Mouse (Mus musculus) frontal cortex, postnatal 36 days (tissue): ENCODE measurements around the gene Dnajb14.
"Not testable (repeated sequence)": the region's sequence is repeated elsewhere in the genome, so short reads cannot be mapped to it uniquely, and the experiment has no call there.

Experiments
- DNase-seq, 2 experiments: peaks; one replicate each; pipeline ENCODE4 v3.0.0; 2022; ENCODE audit warnings: low spot score in 2 of 2

Gene Dnajb14

GRCm38 (mm10) chr3:137917694-137918171, 50.3 kb downstream of the Dnajb14 start:
- no peak for DNase-seq

DNA sequence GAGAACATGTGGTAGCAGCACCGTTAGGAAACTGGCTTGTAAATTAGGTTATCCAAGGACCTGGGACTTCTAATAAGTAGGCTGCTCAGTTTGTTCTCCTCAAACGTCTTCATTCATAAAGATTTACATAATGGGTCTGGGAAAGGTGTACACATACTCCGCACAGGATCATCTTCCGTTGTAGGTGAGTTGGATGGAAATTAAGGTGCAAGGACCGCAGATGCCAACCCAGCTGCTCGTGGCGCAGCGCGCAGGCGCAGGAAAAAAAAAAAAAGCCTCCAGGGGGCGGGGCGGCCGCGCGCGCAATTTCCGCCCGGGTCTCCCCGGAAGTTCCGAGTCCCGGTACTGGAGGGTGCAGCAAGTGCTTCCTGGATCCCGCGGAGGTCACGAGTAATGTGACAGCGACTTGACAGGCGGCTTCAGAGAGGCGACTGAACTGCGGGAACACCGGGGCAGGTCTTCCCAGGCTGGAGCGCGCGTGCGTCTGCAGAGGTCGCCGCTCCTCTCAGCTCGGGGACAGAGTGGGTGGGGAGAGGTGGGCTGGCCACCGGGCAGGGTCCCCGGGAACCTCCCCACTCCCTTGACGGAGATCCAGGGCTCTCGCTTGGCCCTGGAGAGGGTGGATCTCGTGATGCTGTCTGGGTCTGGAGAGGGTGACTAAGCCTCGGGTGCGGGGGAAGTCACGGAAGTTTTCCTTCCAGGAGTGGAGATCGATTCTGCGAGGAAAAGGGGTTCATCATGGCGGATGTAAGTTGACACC, 50.9 kb downstream of the Dnajb14 start, which contains the start of gene Lamtor3:
Gene Lamtor3 (plus strand): TSS at position 335 of the 760 bp plus-strand sequence.
- DNase-seq: peak; percentile 83 to 86

GRCm38 (mm10) chr3:137918932-137919311, 51.4 kb downstream of the Dnajb14 start:
- peak; percentile 13 to 36 for DNase-seq

DNA sequence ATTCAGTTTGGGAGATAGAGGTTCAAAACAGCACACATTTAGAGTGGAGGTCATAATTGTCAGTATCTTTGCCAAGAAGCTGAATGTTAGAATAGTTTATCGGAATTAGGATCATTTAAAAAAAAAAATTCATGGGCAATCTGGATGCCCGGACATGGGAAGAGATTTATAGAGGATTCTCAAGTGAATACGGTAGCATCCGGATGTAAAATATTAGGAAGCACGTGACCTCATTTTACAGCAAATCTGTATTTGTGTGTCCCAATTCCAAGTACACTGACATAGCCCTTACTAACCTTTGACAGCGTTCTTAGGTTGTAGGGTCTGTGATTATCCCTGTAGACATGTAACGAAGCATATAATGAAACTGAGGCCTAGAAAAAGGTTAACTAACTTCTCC, 51.9 kb downstream of the Dnajb14 start:
- no peak for DNase-seq

- no peak for DNase-seq
These were observed 53.1 kb downstream of the Dnajb14 start for GRCm38 (mm10) chr3:137920594-137920993.

GRCm38 (mm10) chr3:137927010-137927409, 59.5 kb downstream of the Dnajb14 start:
- DNase-seq: no peak

- no peak for DNase-seq
These were observed 62.5 kb downstream of the Dnajb14 start for GRCm38 (mm10) chr3:137929940-137930339.

DNA sequence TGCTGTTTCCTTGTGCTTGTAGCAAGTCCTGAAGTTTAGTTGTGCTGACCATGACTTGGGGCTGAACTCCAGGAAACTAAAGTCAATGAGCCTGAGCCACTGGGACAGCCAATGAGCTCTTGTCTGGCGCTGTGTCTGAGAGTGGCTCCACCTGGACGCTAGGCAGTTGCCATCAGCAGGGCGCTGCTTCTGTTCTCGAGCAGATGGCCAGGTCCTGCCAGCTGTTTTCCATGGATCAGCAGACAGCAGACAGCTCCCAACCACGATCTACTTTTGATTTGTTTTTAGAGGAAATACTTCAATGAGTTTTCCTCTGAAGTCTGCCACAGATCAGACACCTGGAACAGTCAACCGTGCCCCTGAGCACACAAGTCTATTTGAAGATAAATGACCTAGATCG, 65.3 kb downstream of the Dnajb14 start:
- no peak for DNase-seq

DNA sequence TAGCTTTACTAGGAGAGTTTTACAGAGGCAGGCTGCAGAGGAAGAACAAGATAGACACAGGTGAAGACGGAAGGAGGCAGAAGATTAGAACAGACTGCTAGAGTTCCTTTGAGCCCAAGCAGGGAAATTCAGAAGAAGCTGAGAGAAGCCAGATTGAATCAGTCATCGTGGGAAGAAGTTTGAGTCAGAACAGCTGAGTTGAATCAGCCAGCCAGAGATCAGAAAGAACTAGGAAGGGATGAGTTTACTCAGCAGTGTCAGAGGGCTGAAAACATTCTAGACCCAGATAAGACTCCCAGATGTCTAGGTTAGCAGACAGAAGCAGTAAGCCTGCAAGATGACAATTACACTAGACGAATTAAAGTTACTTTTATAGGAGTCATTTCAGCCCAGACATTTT, 66.5 kb downstream of the Dnajb14 start:
- DNase-seq: no peak

DNA sequence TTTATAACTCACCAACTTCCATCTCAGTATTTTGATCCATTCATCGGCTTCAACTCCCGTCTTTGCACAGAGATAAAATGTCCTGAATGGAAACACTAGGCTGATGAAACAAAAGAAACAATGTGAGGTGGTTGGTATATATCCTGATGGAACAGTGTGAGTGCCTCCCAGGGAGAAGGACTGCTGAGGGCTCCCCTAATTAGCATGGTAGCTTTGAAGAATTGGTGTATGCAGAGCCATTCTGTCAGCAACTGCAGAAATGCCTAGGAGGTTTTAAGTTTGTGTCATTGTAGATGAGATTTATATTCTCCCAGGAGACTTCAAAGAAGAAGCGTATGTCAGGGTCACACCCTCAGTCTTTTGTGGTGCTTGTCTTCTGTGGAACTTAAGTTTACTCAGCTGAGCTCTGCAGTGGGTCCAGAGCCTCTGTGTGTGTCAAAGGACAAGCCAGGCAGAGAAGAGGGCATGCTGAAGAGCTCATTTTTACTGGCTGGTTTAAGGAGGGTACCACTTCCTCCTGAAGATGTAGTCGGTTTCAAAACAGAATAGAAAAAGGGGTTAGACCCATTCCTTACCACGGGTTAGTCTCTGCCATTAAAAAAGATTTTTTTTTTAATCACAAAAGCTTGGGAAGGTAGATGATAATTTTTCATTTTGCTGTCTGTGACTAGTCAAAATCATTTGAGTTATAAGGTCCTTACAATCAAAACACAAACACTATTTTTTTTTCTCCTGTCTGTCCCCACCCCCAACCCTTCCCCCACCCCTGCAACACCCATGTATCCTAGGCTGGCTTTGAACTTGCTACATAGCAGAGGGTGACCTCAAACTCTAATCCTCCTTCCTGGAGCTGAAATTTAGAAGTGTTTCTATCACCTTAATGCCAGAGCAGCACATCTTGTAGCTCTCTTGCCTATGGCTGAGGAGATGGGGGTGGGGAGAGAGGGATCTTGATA, 68.4 kb downstream of the Dnajb14 start:
- no peak for DNase-seq

- no peak for DNase-seq
These were observed 69.1 kb downstream of the Dnajb14 start for GRCm38 (mm10) chr3:137936541-137936940.

GRCm38 (mm10) chr3:137938608-137939007, 71.1 kb downstream of the Dnajb14 start:
- DNase-seq: peak in 1 of 2 experiments; percentile 40

DNA sequence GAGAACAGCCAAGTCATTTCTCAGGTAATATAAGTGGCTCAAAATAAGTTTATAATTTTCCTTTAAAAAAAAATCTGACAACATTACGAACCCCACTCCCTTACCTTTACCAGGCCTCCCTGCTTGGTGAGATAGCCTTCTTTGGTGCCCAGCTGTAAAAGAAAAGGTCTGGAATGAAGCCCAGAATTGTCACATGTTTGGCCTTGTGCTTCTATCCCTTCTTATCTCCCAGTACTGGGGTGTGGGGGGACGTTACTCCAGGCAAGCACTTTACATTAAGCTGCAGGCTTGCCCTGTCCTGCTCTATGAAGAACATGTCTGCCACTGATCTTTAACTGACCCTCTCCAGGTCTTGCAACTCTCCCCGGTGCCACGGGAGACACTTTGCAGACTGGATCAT, 73.3 kb downstream of the Dnajb14 start:
- DNase-seq: no peak

DNA sequence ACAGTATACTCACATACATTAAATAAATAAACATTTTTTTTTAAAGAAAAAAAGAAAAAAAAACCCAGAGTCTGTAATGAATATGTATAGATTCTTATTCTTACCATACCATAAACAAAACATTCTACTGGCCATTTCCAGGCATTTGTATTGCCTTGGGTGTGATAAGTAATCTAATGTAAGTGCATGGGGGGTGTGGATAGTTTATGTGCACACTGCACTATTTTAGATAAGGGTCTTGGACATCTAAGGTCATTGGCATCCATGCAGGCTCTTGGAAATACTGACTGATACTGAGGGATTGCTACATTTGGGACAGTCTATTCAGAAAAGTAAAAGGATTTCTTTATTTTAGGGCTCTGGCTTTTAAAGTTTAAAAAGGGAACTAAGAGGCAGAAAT, 74.1 kb downstream of the Dnajb14 start:
- DNase-seq: no peak

DNA sequence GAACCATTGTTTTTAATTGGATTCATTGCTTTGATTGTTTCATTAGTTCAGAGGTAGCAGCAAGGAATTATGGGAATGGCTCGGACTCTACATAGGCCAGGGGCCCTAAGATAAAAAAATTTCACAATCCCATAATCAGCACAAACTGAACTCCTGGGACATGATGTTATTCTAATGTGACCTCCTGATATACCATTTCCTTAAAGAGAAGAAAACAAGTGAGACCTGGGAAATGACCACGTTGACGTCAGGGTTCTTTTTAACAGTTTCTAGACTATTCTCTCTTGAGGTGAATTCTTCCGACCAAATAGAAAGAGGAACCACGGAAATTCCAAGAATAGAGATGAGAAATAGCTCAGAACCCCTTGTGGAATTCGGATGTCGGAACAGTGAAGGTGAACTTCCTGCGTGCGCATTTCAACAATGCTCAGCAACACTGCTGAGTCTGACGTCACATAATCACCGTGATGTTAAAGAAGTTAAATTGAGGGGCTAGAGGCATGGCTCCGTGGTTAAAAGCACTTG, 74.7 kb downstream of the Dnajb14 start:
- DNase-seq: no peak

- DNase-seq: no peak
These were observed 76.3 kb downstream of the Dnajb14 start for GRCm38 (mm10) chr3:137943737-137944154.

DNA sequence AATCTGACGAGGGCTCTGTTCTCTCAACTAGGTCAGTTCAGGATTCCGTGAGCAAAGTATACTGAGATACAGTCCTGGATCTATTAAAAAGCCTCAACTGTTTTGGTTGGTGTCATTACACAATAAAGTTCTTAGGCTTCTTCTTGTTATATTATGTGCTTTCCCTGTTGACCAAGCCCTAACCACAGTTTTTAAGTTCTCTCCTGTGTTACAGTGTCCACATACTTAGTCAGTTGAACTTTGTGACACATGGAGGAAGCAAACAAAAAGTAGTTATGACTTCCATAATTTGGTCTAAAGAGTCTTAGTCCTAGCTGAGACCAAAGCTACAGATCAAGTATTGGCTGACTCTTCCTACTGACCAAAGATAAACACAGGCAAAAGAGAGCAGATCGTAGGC, 79.4 kb downstream of the Dnajb14 start:
- DNase-seq: no peak

DNA sequence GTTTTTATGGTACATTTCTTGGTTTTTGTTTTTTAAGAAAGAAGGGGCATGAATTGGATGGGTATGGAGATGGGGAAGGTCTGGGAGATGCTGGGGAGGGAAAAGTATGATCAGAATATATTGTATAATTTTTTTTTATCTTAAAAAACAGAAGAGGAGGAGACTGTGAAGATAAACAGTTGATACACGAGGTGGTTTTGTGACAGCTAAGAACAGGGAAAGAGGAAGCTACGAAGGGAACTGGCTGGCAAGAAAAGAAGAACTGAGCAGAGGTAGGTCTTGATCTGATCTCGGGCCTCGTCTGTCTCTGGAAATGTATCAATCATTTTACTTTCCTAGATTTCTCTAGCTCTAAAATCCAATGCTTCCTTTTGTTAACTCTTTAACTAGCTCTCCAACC, 80.0 kb downstream of the Dnajb14 start:
- no peak for DNase-seq

- no peak for DNase-seq
These were observed 82.9 kb downstream of the Dnajb14 start for GRCm38 (mm10) chr3:137950191-137950885.

GRCm38 (mm10) chr3:137951302-137951701, 83.8 kb downstream of the Dnajb14 start:
- not testable (repeated sequence) for DNase-seq

DNA sequence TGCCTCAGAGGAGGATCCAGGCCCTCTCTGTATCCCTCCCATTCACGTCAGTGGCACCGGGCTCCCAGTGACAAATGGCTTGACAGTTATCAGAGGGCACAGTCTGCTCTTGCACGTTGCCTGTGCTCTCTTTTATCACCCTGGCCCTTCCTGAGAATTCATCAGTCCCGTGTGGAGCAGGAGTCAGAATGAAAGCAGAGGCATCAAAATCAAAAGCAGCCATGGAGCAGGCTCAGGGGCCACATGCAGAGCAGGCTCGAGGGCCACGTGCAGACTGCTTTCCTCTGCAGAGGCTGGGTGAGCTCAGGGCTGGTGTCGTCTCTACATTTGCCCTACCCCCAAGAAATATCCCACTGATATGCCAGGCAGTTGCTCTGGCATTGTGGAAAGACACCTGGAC, 84.3 kb downstream of the Dnajb14 start:
- DNase-seq: no peak
